Mouse (Mus musculus): ENCODE measurements around the gene Ccdc171.
"Not testable (repeated sequence)": the region's sequence is repeated elsewhere in the genome, so short reads cannot be mapped to it uniquely, and the experiment has no call there.

Gene Ccdc171

GRCm38 (mm10) chr4:83524843-83525689 is at the start of gene Ccdc171:
Gene Ccdc171, plus strand, starts transcription at chr4:83525545.
- DNase-seq, result peak; percentile 92

DNA sequence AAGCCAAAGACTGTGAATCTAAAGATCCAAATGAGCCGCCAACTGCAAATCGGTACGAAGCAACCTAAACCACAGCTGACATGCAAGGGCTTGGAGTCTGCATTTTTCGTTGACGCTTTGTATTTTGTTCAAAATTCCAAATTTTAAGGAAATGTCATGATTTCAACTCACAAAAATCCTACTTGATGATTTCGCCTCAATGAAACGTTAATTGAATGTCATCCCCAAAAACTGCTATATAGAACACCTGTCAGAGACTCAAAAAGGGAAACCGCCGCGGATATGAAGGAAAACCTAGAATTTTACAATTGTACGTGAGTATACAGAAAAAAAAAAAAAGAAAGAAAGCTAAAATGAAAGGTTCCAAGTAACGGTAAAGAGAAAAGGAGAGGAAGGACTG is 40.1 kb upstream of the Ccdc171 start:
- no peak for DNase-seq

DNA sequence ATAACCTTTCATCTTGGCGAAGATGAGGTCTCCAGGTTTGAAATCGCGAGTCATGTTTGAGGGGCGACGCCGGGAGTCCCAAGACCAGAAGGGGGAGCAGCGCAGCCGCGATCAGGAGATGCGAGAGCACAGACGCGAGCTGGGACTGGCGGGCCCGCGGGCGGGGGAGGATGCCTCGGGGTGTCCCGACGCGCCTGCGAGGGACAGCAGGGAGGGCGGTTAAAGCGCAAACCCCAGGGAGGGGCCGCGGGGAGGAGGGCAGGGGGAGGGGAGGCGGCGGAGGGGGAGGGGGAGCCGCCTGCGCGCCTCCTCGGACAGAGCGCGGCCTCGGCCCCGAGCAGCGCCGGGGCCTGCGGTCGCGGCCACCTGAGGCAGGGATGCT is 39.6 kb upstream of the Ccdc171 start:
- peak; percentile 85 for DNase-seq

GRCm38 (mm10) chr4:83486117-83486901 is 39.0 kb upstream of the Ccdc171 start, which contains the start of gene Psip1:
Gene Psip1, minus strand, starts transcription at chr4:83486459.
- peak; percentile 94 for DNase-seq

DNA sequence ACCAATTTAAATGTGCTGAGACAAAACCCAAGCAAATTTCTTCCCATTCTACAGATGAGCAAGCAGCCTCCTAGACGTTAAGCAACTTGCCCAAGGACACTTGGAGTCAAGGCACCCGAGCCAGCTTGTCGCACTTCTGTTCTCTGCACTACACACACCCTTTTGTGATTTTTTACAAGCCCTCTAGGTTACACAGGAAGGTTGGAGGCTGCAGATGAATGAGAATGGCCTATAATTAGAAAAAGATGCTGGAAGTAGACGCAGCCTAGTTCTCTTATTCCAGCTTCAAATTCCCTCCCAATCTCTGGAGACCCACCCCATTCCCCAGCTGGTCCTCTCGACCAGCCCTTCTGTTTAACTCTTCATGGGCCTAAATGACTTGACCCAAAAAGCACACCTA is 36.2 kb upstream of the Ccdc171 start:
- DNase-seq, result no peak

DNA sequence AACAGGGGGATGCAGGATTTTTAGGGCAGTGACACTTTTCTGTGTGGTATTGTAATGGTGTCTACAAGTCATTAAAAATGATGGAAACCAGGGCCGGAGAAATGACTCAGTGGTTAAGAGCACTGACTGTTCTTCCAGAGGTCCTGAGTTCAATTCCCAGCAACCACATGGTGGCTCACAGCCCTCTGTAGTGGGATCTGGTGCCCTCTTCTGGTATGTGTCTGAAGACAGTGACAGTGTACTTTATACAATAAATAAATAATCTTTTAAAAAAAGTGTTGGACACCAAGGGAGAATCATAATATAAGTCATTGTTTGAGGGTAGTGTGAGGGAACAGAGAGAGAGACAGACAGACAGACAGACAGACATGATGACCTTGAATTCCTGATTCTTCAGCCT is 32.2 kb upstream of the Ccdc171 start:
- no peak for DNase-seq

GRCm38 (mm10) chr4:83497013-83497412 is 28.3 kb upstream of the Ccdc171 start:
- not testable (repeated sequence) for DNase-seq

GRCm38 (mm10) chr4:83500154-83501036 is 24.9 kb upstream of the Ccdc171 start:
- no peak for DNase-seq

DNA sequence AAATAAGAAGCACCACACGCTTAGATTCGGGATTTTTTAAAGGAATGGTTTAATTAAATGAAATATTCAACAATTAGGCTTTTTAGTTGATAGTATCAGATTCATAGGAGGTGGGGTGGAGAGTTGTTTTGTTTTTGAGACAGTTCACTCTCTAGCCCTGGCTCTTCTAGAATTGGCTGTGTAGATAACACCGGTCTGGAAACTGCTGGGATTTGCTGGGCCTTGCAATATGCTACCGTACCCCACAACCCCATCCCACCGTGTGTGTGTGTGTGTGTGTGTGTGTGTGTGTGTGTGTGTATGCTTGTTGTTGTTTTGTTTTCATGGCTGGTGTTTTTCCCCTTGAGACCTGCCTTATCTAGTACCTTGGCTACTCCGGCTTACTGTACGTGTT is 24.3 kb upstream of the Ccdc171 start:
- DNase-seq, result no peak

- no peak for DNase-seq
Measured at GRCm38 (mm10) chr4:83509600-83509999, 15.7 kb upstream of the Ccdc171 start.

DNA sequence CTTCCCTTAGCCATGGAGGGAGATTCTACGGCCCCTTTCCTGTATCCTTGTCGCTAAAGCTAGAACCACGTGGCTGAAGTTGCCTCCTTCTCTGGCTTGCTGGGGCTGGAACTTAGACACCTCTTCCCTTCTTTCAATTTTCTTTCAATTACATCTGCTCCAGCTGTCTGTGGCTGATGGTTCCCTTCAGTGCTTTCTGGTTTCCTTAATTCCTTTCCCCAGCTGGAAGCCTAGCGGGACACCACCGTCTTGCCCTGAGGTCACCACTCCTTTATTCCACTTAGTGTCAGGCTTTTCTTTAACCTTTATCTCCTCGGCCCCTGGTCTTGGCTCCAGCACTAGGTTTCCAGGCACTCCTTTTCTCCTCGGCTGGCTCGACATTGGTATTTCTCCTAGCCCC is 14.3 kb upstream of the Ccdc171 start:
- no peak for DNase-seq

DNA sequence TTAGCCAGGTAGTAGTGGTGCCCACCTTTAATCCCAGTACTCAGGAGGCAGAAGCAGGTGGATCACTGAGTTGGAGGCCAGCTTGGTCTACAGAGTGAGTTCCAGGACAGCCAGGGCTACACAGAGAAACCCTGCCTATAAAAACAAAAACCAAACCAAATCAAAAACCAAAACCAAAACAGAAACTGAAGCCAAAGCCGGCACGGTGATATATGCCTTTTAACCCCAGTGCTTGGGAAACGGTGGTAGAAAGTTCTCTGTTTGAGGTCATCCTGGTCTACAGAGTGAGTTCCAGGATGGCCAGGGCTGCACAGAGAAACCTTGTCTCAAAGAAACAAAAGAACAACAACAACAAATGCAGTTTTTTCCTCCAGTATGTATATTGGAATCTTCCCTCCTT is 13.1 kb upstream of the Ccdc171 start:
- no peak for DNase-seq

- no peak for DNase-seq
Measured at GRCm38 (mm10) chr4:83512644-83513043, 12.7 kb upstream of the Ccdc171 start.

- no peak for DNase-seq
Measured at GRCm38 (mm10) chr4:83514183-83514582, 11.2 kb upstream of the Ccdc171 start.

DNA sequence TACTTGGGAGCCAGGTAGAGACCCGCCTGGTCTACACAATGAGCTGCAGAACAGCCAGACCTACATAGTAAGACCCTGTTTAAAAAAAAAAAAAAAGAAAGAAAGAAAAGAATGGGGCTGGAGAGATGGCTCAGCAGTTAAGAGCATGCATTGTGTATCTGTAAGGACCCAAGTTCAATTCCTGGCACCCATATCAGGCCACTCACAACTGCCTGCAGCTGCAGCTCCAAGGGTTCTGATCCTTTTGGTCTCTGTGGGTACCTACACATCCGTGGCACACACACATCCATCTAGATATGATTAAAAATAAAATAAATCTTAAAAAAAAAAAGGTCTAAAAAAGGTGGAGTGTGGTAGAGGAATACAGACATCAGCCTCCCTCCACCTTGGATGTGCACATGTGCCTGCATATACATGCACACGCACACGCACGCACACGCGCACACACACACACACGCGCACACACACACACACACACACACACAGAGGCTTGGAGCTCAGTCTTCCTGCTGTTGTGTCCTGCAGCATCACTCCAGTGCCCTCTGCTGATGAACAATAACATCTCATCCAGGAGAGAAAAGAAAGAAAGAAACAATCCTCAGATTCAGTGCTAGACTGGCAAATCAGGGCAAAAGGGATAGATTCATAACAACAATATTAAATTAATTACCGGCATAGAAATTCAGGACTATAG is 10.2 kb upstream of the Ccdc171 start:
- no peak for DNase-seq

DNA sequence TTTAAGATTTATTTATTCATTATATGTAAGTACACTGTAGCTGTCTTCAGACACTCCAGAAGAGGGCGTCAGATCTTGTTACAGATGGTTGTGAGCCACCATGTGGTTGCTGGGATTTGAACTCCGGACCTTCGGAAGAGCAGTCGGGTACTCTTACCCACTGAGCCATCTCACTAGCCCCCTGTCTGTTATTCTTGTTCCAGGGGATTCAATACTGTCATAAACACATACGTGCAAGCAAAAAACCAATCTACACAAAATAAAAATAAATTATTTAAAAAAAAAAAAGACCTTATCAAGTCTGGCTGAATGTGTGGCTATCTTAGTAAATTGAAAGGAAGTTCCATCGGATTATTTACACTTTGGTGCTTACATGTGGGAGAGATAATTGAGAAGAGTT is 9.2 kb upstream of the Ccdc171 start:
- not testable (repeated sequence) for DNase-seq

- no peak for DNase-seq
Measured at GRCm38 (mm10) chr4:83519148-83519547, 6.2 kb upstream of the Ccdc171 start.

GRCm38 (mm10) chr4:83519807-83520206 is 5.5 kb upstream of the Ccdc171 start:
- DNase-seq, result no peak

- no peak for DNase-seq
Measured at GRCm38 (mm10) chr4:83520308-83520707, 5.0 kb upstream of the Ccdc171 start.

GRCm38 (mm10) chr4:83522066-83522465 is 3.3 kb upstream of the Ccdc171 start:
- no peak for DNase-seq

DNA sequence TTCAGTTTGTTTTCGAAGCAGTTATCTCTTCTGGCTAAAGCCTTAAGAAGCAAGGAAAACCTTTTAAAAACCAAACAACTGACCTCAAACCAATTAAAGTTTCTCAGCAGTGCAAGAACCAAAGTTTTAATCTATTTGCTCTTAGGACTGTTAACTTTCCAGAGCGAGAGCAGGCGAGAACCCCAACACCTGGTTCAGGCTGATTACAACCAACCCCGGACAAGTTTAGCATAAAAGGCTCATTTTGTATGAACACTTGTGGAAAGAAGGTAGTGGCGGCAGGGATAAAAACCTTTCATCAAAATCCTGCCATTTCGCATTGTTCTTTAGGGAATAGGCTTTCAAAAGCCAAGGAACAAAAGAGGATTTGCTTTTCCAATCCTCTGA is 896 bp upstream of the Ccdc171 start:
- no peak for DNase-seq

- no peak for DNase-seq
Measured at GRCm38 (mm10) chr4:83525690-83526055, 328 bp downstream of the Ccdc171 start.

Measured in cerebellum, adult 8-10 months (tissue).